Mouse (Mus musculus) brain, embryonic 18.5 days (tissue): ENCODE measurements at regions not wholly inside any gene's neighbourhood (a gene's known extent, or its start where the extent isn't known, plus 50 kb on each side); places are given as distances from the start of the nearest gene placed in this dataset.

Experiments used
- DNase-seq: peaks from one replicate; pipeline ENCODE4 v3.0.0-alpha.2; 2012; ENCODE audit warnings: low read depth, low spot score

- no peak for DNase-seq
Measured at GRCm38 (mm10) chr15:60104126-60104525, 87.7 kb upstream of the 4933412E24Rik start.

- DNase-seq = no peak
Measured at GRCm38 (mm10) chr15:60101485-60102280, 85.3 kb upstream of the 4933412E24Rik start.

DNA sequence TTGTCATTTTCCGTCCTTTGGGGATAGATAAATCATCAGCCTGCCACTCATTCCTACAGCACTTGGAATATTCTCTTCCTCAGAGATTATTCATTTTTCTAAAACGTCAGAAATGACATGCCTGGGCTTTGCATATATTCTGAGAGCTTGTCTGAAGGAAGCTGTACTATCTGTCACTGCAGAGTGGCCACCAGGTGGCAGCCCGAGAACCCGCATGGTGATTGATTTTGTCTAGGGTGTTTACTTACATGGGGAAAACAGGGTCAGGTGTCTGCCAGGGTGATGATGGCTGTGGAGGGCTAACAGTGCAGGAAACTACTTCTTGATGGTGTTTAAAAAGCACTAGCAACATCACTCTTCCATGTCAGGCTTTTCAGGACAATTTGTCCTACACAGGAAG is 80.7 kb upstream of the 4933412E24Rik start:
- DNase-seq = peak; percentile 37

- DNase-seq = peak; percentile 37
Measured at GRCm38 (mm10) chr15:60096131-60096530, 79.7 kb upstream of the 4933412E24Rik start.

GRCm38 (mm10) chr15:60089921-60090320 is 73.5 kb upstream of the 4933412E24Rik start:
- no peak for DNase-seq

GRCm38 (mm10) chr15:60088964-60089899 is 72.8 kb upstream of the 4933412E24Rik start:
- peak; percentile 49 for DNase-seq
